Mouse (Mus musculus): ENCODE data around the gene Wdfy4.

Wdfy4 gene

DNA sequence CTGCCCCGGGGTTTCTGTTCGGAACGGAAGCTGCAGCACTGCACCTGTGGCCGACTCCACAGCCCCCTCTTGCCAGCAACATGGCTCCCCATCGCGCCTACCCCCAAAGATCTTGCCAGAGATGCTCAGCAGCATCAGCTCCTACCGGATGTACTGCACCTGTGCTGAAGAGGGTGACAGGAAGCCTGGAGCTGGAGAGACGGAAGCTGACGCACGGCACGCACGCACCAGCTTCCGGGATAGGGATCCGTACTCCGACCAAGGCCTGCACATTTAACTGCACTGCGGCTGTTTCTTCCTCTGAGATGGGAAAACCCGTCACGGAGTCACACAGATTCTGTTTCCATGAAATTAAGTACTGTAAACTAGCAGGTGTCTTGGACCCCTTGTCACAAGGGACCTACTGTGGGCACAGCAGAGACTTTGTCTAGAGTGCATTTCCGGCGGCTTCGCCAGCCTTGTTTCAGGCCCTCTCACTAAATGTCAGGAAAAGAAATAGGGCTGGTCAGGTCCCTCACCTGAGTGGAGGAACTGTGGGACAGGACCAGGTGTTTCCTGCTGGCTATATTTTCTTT is 4.6 kb upstream of the Wdfy4 start:
- DNase-seq (ENCODE audit: low spot score) = no peak

DNA sequence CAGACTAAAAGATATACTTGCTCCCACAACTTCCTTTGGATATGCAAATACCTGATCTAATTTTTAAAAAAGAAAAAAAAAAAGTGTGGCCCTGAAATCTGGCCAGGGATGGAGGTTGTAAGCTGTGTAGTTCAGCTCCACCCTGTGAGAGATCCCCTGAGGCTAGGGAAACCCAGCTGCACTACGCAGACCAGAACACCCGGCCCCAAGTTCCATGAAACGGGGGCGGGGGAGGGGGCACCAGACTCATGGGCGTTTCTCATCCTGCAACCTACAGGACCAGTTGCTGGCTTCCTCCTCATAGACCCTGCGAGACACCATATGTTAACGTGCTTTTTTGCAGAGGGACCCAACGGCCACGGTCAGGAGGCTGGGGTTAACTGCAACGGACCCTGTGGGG is 3.9 kb upstream of the Wdfy4 start:
- DNase-seq (ENCODE audit: low spot score) = no peak

DNA sequence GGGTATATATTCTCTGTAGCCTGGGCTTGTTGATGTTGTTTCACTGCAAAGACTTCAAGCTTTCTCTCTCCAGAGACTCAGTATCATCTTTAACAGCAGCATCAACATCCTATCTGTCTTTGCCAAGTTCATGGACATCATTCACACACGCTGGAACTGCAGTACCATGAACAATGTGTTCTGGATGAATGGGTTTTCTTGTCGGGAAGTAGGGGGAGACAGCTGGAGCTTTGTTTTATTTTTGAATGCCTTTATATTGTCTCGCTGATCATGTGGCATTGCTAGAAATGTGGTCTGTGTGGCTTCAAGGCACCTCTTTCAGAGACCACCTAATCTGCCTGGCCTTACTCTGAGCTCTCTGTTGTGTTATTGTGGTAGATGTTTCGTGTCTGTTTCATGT is 1.9 kb upstream of the Wdfy4 start:
- DNase-seq (ENCODE audit: low spot score) = no peak

DNA sequence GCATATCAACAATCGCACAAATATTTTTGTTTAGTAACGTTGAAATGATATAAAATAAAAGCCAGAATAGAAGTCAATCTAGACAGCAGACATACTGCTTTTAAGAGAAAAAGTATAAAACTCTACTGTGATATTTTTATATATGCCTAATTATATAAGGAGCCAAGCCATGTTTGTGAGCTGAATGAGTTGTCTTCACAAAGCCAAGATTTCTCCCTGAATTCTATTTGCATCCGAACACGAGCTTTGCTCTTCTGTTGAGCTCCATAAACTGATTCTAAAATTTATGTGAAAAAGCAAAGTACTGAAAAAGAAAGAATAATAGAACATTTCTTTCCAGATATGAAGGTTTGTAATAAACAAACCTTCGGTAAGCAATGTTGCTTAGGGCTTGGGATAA is 5.2 kb downstream of the Wdfy4 start:
- DNase-seq (ENCODE audit: low spot score) = no peak

DNA sequence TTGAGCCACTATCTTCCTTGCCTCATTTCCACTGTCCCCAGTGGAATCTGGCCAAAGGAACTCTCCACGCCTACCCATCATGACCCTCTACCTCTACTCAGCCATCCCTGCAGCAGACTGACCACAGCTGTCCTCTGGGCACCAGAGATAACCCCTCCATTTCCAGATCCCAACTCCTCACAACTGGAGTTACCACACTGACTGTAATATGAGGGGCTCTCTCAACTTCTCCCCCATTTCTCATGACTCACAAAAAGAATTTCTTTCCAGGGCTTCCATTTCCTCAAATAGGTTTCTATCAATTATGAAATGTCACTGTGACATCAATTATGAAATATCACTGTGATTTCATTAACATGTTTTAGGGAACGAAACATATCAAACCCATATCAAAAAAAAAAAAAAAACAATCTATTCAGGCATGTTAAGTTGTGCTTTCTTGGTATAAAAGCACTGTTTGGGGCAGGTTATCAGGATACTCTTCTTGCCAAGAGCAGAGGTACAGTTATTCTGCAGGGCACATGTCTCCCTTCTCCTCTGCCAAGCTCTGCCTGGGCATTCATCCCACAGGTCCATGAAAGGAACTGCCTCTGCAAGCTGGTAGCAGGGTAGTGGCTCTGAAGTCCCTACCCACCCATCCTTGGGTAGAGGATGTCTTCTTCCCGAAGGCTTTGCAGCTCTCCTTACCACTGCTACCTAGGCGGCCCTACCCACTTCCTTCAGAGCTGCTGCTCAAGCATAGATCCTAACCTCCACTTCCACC is 10.1 kb downstream of the Wdfy4 start:
- no peak for DNase-seq (ENCODE audit: low spot score)

DNA sequence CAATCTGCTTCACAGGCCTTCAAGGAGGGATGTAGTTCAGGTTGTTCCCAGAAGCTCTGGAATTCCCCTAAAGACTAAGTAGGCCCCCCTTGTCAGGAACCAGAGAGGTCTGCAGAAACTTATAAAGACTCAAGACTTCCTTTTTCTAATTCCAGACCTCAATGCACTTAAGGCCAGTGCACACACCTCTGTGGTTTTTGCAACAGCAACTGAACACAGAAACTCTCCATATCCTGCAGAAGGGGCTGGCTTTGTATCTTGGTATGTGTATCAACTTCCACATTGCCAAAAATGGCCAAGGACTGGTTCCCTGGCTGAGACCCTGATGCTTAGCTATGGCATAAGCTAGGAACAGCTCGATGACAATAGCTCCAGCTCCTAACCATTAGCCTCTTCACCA is 13.4 kb downstream of the Wdfy4 start:
- no peak for DNase-seq (ENCODE audit: low spot score)

DNA sequence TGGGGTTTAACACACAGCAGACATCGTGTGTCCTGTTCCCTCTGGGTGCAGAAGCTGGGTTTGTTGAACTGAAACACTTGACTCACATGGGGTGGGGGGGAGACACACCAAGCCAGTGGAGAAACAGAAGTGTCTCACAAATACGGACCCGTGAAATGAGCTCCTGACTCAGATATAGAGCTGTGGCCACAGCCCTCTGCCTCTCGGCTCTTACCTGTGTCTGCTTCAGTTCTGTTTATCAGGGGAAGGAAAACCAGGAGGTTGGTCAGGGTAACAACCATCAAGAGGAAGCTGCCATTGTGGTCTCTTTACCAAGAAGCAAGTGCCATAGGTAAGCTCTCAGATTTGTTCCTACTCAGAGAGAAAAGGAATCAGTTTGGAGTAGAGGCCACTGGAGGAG is 16.6 kb downstream of the Wdfy4 start:
- DNase-seq (ENCODE audit: low spot score) = no peak

DNA sequence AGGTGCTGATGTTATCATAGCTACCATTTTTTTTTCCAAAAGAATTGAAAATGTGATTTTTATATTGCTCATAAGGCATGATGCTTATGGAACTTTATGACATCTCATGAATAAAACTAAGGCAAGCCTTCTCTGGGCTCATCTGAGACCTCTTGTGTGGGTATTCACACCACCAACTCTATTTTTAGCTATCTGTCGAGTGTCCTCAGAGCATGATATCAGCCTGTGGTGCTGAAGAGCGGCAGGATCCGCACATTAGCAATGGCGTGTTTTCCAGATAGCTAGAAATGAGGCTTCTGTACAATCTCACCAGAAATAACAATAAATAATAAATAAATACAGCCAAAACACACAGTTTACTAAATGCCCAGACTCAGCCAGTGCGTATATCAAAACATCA is 23.1 kb downstream of the Wdfy4 start:
- no peak for DNase-seq (ENCODE audit: low spot score)

DNA sequence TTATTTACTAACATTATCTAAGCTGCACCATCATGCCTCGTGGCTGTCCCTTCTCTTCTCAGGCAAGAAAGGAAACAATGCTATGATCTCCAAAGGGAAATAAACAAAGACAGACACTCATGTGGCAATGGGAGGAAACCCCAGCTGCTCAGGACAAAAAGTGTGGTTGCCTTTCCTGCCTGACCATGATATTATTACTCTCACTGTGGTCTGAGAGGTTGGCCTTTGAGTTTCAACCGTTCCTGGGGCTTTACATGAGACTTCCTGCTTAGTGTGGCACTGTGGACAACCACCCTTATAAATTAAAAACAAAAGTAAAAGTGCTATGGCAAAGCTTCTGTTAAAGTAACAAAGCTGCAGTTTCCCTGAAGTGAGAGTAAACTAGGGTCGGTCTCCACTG is 27.0 kb downstream of the Wdfy4 start:
- DNase-seq (ENCODE audit: low spot score) = no peak

DNA sequence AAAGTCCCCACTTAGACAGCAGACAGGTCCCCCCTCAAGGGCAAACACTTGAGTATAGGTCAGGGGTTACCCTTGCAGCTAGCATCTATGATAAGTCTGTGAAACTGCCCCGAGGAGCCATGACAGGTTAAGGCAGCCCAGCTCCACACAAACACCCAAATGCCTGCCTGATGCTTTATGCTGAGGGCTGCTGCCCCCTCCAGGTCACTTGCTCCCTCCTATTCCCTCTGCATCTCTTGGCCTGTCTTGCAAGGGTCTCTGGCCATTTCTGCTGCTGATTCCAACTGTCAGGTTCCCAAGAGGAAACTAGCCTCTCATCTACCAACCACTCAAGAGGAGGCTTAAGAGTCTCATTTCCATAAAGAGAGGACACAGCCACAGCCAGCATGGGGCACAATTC is 32.4 kb downstream of the Wdfy4 start:
- no peak for DNase-seq (ENCODE audit: low spot score)

DNA sequence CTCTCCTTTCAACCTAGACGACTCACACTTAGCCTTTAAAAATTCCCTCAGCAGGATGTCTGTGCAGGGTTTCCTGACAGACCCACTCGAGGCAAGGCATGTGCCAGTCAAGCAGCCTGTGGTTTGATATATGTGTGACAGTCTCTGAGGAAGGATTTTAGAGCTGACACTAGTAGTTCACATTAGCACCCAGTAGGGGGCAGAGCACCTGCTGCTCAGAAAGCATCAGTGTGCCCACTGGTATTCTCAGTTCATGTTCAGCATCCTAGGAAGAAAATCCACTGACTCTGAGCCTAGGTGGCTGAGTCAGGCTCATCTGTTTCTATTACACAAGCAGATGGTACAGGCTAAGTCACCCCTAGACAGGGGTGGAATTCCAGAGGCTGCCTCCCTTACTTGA is 39.0 kb downstream of the Wdfy4 start:
- no peak for DNase-seq (ENCODE audit: low spot score)

DNA sequence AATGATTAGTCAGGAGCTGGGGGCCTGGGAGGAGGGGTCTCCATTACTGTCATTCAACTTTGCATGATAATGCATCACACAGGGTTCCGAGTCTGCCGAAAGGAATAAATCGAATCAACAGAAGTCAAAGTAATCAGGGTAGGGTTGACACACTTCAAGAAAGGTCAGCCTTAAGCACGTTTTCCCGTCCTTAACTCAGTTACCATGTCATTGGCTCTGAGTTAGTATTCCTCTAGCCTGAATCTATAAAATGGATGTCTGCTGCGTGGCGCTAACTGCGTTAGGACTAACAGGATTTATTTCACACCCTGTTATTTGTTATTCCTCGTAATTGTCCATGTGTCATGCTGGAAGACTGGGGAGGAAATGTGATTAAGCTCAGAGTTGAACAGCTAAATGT is 48.5 kb downstream of the Wdfy4 start:
- DNase-seq (ENCODE audit: low spot score) = no peak

DNA sequence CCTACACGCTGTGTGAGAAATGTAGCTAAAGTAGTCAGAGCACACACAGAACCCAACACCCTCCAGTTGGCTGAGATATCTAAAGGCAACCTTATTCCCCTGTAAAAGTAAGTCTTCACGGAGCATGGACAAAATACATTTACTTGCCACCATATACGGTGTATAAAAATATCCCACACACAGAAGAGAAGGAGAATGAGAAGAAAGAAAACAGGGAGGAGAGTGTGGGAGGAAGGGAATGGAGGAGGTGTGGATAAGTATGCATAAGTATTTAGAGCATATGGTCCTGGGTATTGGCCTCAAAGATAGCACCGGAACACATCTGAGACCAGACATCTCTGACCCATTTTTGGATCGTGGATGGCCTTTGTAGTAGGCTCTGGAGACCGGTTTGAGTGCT is 50.1 kb downstream of the Wdfy4 start:
- DNase-seq (ENCODE audit: low spot score) = no peak

DNA sequence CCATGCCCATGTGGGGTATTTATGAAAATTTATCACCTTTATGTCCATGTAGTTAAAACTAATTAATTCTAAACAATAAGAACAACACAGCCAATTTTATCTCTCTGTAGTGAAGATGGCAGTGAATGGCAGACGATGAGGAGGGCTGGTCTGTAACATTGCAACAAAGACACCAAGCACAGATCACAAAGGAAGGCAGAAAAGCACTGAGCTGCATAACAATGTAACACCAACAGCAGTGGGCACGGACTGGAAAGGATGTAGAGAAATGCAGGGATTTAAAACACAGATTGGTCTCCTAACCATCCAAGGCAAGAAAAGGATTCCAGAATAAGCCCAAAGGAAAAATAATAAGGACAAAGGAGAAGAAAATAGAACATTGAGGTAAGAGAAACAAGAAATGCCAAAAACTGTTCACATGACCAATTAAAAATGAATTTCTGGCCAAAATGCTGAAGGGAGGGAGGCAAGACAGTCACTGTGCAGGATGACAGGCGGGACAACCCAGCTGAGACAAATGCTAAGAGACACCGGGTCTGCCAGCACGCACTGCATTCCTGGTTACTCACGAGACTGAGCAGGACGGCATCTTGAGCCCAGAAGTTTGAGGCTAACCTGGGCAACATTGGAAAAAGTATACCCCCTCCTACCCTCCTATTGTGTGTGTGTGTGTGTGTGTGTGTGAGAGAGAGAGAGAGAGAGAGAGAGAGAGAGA is 54.1 kb downstream of the Wdfy4 start:
- DNase-seq (ENCODE audit: low spot score) = no peak

DNA sequence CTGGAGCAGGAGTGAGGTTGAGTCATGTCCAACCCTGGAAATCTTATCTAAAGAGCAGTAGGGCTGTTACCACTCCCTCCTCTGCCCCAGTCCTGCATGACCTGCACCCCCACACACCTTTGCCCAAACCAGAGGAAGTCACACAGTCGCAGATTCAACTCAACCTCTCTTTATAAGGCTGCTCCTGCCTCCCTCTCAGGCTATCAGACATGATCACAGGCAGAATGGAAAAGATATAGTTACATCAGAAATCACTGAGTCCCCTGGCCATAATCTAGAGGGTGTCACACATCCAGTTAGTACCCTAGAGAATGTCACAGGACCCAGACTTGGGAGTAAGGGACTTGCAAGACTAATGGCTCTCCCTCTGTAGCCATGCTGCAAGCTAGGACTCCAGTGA is 68.7 kb downstream of the Wdfy4 start:
- no peak for DNase-seq (ENCODE audit: low spot score)

DNA sequence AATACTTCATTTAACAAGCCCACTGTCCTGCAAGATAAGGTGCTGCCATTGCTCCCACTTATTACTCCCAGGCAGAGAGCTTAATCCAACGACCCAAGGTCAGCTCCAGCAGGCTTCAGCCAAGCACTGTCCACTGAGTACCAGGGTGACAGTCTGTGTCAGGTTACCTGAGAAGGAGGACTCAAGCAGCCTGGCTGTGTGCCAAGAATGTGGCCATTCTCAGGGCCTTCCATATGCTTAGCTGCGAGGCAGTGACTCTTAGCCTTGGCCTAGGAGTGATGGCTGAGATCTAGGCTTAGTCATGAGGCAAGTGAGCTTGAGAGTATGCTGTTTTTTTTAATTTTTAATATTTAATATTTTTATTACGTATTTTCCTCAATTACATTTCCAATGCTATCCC is 80.5 kb downstream of the Wdfy4 start:
- DNase-seq (ENCODE audit: low spot score) = no peak

DNA sequence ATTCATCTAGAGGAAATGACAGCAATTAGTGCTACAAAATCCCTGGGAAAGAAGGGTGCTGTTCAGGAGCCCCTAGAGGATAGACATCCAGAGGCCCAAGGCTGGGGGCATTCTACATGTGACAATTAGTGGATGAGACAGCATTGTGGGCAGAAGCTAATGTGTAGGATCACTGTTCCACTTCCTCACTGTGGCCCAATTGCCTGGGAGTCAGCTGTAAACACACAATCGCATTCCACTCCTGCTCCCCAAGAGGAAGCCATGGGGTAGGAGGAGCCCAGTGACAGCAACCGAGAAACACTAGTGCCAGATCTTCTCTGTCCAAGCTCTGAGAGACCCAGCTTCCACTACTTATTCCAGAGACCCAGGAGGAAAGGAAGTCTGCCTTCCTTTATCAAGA is 83.7 kb downstream of the Wdfy4 start:
- DNase-seq (ENCODE audit: low spot score) = no peak

DNA sequence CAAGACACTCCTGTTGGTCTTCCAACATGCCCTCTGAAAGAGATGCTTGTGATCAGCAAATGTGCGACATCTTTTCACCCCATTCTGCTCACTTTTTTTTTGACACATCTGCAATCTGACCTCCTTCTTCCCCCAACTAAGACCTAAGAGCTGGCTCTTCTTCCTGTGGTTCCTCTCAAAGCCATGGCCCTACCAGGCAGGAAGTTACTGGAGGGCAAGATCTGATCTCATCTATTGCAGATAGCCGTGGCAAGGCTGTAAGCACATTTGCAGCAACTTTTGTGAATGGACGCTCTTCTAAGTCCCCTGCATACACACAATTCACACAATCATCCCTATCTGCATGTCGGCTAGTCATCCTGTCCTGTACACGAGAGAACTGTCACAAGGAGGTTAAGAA is 85.4 kb downstream of the Wdfy4 start:
- no peak for DNase-seq (ENCODE audit: low spot score)

DNA sequence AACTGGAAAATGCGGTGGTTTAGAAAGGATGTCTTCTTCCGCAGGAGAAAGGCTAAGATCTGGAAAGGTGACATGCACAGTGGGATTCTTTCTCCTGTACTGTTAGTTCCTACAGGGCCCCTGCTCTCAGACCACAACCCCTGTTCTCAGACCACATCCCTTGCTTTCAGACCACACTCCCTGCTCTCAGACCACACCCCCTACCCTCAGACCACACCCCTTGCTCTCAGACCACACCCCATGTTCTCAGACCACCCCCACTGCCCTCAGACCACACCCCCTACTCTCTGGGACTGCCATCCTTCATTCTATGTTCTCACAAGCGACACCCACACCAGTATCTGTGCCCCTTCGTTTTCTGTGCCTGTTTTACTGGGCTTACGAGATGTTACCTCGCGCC is 86.2 kb downstream of the Wdfy4 start:
- no peak for DNase-seq (ENCODE audit: low spot score)

DNA sequence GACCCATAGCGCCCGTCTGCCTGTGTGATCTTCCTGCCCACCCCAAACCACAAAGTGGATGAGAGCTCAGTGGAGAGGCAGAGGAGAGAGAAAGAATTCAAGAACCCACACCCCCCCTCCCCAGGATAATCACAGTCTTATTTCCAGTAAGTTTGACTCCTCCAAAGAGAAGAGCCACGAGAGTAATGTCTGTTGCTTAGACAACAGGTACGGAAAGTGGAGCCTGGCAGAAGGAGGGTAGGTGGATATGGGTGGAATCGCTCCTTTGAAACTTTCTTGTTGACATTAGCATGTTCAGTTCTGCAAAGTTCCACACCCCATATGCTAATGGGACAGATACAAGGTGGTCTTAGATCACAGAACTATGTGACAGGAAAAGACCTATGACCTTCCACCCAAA is 88.8 kb downstream of the Wdfy4 start:
- DNase-seq (ENCODE audit: low spot score) = no peak

DNA sequence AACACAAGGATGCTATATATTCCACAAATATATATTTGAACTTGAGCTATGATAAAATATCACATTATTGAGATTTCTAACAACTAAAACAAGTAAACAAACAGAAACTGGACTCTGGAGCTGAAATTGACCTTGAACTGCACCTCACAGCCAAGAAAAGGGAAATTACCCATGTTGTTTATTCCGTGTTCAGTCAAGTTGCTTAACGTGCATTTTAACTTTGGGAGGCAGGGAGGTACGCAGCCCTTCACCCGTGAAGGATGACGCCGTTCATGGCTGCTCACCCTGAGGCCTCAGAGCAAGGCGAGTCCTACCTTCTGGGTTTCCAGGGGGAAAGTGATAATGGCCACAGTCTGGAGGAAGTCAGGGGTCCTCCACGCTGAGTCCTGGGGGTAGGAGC is 102.0 kb downstream of the Wdfy4 start:
- DNase-seq (ENCODE audit: low spot score) = no peak

DNA sequence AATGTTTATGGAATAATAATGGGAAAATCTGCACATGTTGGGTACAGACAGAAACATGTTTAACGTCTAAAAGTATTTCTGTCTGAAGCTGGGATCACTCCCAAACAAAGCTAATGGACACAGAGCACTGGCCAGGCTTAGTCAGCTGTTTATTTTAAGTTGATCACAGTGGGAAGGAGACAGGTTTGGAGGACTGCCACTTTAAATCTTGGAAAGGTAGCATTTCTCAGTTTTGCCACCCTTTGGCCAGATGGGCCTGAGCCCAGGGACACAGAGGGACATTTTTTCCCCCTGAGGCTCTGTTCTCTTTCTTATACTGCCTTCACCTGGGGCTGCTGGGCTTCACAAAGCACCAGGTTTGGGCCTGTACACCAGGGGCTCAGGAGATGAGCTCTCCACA is 103.0 kb downstream of the Wdfy4 start:
- no peak for DNase-seq (ENCODE audit: low spot score)

DNA sequence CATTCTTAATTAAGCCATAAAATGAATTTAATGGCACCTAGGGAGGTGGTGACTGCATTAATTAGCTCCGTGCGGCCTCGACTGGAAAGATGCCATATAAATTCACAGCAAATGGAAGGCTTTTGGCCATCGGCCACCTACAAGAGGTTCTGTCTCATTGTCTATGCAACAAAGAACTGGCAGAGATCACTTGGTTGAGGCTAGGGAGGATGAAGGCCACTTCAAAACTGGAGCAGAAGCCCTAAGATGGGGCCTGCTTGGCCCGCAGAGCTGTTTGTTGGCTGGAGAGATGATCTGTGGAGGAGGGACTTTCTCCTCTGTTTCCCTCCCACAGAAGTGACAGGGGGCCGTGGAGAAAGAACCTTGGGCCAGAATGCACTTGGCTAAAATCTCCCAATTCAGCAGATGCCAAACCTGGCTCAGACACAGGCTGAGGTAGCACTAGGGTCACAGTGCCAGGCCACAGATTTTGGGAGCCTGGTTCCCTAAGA is 103.9 kb downstream of the Wdfy4 start:
- no peak for DNase-seq (ENCODE audit: low spot score)

DNA sequence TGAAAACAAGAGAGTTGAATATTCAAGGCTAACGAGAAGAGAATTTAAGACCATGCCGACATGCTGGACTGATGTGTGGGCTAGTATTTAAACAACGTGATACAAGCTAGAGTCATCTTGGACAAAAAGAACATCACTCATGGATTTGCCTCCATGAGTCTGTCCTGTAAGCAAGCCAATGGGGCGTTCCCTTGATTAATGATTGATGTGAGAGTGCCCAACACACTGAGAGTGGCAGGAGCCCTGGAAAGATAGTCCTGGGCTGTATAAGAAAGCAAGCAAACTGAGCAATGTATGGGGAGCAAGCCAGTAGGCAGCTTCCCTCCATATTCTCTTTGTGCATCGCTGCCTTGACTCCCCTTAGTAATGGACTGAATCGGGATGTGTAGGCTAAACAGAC is 106.7 kb downstream of the Wdfy4 start:
- no peak for DNase-seq (ENCODE audit: low spot score)
